Mouse (Mus musculus) G1E (cell line): ENCODE results near the gene Cby1.

Source experiments
- CTCF ChIP-seq: IDR thresholded peaks from 2 replicates; pipeline ENCODE4 v1.5.1; 2012; ENCODE audit warnings: low read depth, low read length, inconsistent platforms, mixed read lengths
- GATA1 ChIP-seq: IDR thresholded peaks from 2 replicates; pipeline ENCODE4 v1.6.1; 2012; ENCODE audit warnings: borderline replicate concordance, low read length, inconsistent platforms, mixed read lengths
- GATA2 ChIP-seq: IDR thresholded peaks from 2 replicates; pipeline ENCODE4 v1.6.1; 2012; ENCODE audit warnings: low read depth, low read length, inconsistent platforms, borderline replicate concordance
- TAL1 ChIP-seq: conservative IDR thresholded peaks from 2 replicates; pipeline ENCODE4 v1.6.1; 2012; ENCODE audit warnings: low read depth, low read length, inconsistent platforms, mixed read lengths

DNA sequence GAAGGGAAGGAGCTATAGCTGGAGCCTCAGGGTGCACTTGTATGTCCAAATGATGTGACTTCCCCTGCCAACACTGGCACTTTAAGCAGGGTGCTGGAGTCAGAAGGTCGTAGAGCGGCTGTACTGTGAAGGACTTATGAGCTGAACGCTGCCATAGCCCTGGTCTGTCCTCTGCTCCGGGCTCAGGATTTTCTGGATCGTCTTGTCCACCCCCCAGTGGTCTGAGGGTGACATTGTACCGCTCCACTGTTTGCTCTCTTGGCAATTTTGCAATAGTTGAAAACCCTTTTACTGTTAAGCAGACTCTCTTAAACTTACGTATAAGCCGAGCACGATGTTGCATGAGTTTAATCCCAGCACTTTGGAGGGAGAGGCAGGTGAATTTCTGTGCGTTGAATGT is 10.2 kb downstream of the Cby1 start:
- no peak for TF ChIP-seq CTCF
- TF ChIP-seq GATA2, result no peak
- no peak for TF ChIP-seq GATA1
- no peak for TF ChIP-seq TAL1
